Mouse (Mus musculus) right cerebral cortex, postnatal 14 days (tissue): ENCODE measurements around the gene Gm17606.
A peak's percentile ranks its signal among the peaks of the same experiment; 100 is the strongest.

Experiments used
- DNase-seq: peaks from one replicate; pipeline ENCODE4 v3.0.0; 2022

Gm17606 gene

GRCm38 (mm10) chr14:54628103-54628502 lies 12.6 kb upstream of the Gm17606 start:
- DNase-seq: no peak

DNA sequence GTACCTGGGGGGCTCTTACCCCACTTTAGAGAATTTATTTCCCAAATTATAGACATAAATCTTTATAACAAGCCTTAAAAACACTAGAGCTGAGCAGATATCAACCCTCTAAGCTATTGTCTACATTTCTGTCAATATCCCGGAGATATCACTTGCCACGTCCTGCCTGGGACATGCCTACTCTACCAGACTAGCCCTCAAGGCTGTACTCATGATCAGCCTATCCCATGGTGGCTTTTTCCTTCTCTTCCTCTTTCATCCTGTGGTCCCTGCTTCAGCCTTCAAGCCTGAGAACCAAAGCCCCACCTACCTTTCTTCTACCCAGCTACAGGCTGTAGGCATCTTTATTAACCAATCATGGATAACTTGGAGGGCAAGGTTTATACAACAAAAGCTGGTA lies 11.0 kb upstream of the Gm17606 start:
- no peak for DNase-seq

DNA sequence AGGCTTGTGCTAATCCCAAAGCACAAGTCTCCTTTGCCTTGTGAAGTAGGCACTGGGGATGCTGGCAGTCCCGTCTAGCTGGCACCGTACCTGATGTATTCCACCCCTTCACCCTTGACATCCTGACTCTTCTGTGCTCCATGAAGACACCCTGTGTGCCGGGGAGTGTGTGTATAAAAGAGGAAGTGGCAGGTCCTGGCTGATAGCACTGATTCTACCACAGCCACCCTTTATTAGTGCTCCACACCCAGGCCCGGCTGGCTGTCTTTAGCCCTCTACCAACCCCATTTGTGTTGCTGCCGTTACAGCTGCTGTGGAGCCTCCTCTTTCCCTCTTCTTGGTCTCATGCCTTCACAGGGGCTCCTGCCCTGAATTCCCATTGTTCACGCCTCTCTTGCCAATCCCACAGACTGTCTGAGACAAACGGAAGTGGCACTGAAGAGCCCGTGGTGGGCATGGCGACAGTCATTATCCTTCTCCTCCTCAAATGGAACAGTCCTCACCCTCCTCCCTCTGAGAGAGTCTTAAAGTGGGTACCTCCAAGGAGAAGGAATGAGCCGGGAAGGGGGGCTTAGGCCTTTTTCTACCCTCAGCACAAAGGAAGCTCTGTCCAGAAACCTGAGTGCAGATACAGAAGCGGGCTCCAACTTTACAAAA lies 10.0 kb upstream of the Gm17606 start:
- no peak for DNase-seq

- no peak for DNase-seq
Measured at GRCm38 (mm10) chr14:54631240-54631599, 9.5 kb upstream of the Gm17606 start.

DNA sequence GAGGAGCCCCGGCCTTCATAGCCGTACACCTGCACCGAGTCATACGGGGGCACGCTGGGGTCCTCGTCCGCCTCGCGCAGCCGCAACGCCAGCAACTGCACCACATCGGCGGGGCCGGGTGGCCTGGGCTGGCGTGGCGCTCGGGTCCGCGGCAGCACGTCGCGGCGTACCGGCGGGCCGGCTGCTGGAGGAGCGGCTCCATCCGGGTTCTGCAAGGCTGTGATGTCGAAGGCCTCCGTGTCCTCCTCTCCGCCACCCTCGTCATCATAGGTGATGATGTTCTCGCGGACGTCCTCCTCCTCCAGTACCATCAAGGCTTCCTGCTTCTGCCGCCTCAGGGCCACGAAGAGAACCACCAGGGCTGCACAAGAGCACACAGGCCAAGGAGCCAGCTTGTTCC lies 8.5 kb upstream of the Gm17606 start:
- no peak for DNase-seq

DNA sequence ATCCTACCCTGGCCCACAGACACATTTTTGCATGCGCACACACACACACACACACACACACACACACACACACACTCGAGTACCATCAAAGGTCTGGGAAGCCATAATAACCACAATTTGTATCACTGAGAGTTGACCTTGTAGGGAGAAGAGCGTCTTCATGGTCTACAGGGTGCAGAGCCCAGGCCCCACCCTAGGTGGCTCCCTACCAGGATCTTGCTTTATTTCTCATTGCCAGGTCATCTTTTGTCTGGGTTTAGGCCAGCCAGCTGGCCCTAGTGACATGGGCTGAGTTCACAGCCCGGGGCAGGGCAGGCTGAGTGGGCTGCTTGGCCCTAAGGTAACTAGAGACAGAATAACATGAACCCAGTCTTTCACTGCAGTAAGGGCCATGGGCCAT lies 6.6 kb upstream of the Gm17606 start:
- DNase-seq: no peak

DNA sequence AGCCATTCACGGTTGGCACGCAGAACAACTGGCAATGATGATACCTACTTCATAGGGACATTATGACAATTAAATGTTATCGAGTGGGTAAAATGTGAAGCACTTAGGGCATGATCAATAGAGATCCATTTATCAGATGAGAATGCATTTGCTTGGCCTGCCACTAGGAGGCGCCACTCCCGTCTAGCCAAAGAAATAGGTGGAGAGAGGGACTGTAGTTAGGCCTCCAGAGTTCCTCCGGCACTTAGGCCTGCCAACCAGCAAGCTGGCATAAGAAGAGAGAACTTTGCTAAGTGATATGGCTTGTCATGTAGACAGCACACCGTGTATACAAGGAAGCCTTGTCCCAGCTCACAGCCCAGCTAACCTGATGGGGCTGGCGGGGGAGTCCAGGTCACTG lies 3.8 kb upstream of the Gm17606 start:
- no peak for DNase-seq

GRCm38 (mm10) chr14:54638210-54638609 lies 2.5 kb upstream of the Gm17606 start:
- no peak for DNase-seq

DNA sequence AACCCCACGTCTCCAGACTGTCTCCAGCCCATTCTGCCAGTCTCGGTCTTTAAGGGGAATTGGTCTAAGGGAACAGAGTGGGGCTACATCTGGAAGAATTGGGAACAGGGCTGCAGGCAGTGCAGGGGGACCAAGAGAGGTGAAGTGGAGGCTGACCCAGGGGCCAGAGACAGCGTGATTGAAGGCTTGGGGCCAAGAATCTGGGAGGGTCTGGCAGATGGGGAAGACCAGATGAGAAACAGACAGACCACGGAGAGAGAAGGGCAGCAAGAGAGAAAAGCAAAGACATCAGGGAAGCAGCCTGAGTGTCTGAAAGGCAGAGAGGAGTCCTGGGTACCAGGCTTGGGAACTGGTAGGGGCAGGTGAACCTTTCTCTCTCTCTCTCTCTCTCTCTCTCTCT lies 631 bp upstream of the Gm17606 start:
- no peak for DNase-seq

DNA sequence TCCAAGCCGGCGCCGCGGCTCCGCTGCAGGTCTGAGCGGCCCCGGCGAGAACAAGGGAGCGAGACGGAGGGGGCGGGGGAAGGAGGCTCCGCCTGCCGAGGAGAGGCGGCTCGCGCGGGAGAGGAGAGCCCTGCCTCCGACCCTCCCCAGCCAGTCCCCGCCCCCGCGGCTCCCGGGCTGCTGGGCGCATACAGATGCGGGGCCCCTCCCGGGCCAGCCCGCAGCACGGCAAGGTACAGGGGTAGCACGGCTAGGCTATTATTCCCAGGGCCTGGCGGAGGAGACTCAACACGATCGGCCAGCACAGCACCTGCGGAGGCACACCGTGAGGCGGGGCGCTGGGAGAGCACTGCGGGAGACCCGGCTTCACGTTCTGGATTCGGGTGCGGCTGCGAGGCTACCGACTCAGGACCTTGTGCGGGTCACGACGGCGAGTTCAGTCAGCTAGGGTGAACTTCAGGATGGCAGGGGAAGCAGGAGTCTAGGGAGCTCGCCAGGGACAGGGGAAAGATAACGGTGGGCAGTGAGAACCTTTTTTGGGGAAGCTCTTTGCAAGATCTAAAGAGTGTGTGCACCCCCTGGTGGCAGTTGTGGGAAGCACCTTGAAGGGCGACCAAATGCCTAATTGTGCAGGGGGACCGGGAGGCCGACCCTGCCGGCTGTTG lies 685 bp downstream of the Gm17606 start, which contains the start of gene Cdh24:
Cdh24 (minus strand) TSS at position 60 of the 665 bp plus-strand sequence.
- DNase-seq: peak; percentile 90

DNA sequence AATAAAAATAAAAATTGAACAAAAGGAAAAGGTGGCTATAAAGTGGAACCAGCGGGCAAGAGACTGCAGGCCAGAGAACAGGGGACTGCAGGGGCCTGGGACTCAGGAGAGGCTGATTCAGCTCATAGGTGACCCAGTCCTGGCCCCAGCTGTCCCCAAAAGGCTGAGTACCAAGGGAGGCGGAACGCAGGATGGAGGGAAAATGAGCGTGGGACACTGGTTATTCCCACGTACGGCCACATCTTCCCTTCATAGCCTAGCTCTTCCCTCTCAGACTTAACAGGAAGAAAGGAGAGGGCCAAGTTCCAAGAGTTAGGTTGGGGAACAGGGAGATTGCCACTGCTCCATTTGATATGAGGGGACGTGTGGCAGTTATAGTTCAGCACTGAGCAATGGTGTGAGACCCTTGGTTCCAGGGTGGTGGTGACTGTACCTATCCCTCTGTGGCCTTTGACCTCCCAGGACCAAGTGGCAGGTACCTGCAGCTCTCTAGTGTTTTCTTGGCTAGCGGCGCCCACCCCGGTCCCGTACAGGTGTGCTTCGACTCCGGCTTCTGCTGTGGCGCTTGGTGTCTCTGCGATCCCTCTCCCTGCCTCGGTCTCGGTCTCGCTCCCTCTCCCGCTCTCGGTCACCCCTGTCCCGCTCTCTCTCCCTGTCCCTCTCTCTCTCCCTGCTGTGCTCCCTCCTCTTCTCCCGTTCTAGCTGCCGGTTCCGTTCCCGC lies 1.6 kb downstream of the Gm17606 start:
- no peak for DNase-seq

- DNase-seq: no peak
Measured at GRCm38 (mm10) chr14:54643011-54643410, 2.3 kb downstream of the Gm17606 start.

- DNase-seq: no peak
Measured at GRCm38 (mm10) chr14:54644294-54644693, 3.5 kb downstream of the Gm17606 start.

DNA sequence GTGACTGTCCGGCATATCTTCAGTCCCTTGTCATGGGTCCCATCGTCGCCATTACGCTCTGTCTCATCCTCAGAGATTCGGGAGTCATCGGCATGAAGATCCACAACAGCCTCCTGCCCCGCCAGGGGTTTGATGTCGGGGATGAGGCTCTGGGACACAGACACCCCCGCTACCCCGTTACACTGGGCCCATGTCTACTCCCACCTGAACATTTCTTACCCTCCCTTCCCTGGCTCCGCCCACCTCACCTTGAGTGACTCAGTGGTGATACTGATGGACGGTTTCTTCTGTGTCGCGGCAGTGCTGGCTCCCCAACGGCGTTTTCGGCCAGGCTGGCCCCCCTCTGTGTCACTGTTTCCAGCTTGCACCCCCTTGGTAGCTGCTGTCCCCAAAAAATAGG lies 5.7 kb downstream of the Gm17606 start:
- DNase-seq: no peak

GRCm38 (mm10) chr14:54646898-54647636 lies 6.3 kb downstream of the Gm17606 start:
- DNase-seq: no peak

GRCm38 (mm10) chr14:54647900-54648299 lies 7.1 kb downstream of the Gm17606 start:
- DNase-seq: no peak

DNA sequence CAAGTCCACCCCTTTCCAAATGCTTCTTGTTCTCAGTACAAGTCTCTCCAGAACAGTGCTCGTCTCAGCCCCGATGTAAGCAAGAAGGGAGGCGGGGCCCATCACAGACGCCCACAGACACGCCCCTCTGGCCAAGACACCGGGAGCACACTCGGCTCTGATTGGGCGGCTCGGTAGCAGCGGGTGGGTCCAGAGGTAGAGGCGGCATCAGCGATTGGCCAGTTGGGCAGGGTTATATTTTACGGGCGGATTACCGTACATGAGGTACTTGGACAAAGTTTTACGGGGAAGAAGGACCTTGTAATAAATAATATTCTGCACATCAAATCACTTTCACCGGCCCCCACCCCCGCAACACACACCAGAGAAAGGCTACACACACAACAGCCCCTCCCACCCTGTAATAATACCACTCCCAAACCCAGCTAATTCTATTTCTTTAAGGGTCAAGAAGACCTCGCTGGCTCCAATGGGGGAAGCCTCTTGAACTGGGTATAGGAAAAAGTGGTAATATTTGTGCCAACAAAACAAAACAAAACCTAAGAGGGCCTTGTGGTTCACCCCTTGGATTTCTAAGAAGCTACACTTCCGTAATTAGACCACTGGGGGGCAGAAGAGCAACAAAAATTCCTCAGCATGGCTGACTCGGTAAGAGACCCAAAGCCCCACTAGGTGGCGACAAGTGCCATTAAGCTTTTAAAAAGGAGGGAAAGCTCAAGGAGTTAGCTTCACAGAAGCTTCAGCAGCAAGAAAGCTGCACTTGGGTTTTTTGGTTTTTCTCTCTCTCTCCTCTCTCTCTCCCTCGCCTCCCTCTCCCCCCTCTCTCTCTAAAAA lies 10.1 kb downstream of the Gm17606 start:
- peak; percentile 86 for DNase-seq

DNA sequence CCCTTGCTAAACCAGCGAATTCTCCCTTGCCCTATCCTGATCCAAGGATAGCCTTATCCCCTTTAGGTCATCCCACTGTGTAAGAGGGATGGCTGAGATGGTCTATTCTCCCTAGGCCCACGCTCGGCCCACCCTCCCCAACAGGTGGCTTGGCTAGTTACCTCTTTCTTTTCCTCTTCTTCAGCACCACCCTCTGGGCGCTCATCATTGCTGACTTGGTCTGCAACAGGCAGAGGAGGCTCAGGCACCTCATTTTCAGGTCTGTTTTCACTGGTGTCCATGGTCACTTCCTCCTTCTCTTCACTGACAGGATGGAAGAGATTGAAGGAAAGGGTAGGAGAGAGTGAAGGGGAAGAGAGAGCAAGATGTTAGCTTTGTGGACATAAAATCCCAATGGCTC lies 10.8 kb downstream of the Gm17606 start:
- DNase-seq: no peak

GRCm38 (mm10) chr14:54652787-54653186 lies 12.0 kb downstream of the Gm17606 start:
- DNase-seq: no peak

DNA sequence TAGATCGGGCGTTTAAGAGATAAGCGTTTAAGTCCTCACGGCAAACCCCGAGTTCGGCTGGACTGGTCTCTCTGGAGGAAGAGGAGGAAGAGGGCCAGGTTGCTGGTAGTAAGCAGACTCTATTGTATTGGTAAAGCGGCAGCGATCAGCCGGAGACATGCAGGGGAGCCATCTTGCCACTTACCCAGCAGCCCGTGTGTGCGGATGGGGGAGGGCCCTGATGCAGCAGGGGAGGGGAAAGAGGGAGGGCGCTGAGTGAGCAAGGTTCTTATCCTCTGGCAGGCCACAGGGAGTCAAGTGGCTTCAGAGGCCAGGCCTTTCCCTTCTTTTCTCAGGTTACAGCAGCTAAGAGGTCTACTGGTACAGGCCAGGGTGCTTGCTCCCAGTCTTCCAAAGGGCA lies 12.7 kb downstream of the Gm17606 start:
- DNase-seq: peak; percentile 79

DNA sequence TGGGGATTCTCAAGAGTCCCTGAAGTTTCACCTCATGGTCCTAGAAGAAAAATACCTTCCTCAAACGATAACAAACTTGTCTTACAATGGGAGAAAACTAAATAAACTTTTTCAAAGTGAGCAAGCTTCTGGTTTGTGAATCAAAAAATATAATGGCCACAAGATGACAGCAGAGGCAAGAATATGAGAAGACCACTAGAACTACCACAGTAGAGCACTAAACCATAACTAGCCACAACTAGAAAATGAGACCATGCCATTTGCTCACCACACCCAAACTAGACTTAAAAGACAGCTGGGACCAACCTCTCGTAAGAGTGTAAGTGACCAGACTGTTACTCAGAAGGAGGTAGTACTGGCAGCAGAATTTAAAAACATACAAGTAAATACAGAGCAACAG lies 19.3 kb downstream of the Gm17606 start:
- DNase-seq: no peak

DNA sequence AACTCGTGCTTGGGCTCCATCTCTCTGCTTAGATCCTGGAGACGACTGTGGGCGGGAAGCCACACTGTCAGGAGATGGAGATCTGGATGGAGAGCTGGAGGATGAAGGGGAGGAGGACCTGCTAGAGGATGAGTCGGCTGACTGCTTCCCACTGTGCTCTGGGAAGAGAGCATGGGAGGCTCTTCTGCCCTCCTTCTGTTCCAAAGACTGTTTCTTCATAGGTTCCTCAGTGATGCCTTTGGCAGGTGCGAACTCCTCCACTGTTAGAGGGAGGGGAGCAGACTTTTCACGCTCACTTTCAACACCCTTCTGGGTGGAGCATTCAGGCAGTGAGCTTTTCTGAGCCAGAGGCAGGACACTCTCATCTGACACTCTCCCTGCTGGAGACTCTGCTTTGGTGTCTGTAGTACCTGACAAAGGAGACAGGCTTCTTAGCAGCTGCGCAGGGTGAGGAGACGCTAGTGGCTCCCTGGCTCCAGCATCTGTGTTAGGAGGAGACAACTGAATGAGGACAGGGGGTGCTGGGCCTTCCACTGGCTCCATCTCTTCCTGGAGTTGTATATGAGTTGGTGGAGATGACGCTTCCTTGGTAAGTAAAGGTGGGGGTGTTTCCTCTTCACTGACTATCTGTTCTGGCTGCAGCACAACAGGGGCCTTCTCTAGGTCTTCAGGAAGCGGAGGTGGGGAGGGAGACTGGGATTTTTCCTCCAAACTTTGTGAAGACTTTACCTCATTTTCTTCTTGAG lies 23.9 kb downstream of the Gm17606 start:
- no peak for DNase-seq
